In the genomic region with DNA sequence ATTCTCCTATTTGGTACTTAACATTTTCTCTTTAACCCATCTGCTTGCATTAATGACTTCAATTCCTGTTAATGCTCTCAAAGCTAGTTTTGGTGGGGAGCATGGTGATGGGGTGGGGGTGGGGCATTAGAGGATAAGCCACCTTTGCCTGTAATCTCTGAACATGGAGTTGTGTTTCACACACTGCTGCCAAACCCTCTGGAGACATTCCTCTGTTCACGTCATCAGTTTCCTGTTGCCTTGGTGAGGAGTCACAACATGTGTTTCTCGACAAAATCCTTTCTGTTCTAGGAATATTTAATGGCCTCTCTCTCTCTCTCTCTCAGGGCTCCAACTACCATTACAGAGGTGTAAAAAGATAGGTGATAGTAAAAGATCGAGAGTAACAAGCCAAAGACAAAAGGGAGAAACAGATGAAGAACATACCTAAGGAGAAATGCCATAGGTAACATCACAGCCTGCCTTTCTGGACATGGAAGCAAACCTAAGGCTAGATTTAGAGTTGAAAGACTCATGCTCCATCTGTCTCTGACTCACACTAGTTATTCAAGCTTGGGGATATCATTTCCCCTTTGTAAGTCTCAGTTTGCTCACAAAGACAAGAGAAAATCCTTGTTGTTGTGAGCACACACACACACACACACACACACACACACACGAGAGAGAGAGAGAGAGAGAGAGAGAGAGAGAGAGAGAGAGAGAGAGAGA, we compare ENCODE assay signal across 12 mouse cellular contexts.
A peak's percentile ranks its signal among the peaks of the same experiment; 100 is the strongest.
DNase-seq lines count a peak whose midpoint lies in the region; ATAC-seq and TF ChIP-seq lines count a peak whose summit lies in the region.
"Had no signal": no experiment of that assay in that cellular context is flagged by ENCODE, and none has a peak within 500 bp of the region (broad histone marks: within the 10 kb centered on the region; RNA-seq: fewer than 3 reads in every experiment).

No protein-coding gene starts in this region.

- no peak for TF ChIP-seq CTCF in kidney, postnatal 0 days (IDR thresholded peaks at IDR 0.05; ENCODE audit: low read depth)

- ATAC-seq in kidney, postnatal 0 days (replicated peaks; ENCODE audit: low FRiP score, low read depth): 0 out of 2 replicates have a peak, but pooled peaks have one; percentile 62
- peak; percentile 77; the same call in 1 of the 2 replicates for ATAC-seq in limb, embryonic 13.5 days (ENCODE audit: low FRiP score, low read depth)
- ATAC-seq in megakaryocyte progenitor cell, adult 5-6 weeks (replicated peaks; ENCODE audit: poor library complexity): no peak

- no peaks in the 10 kb centered on the region for H3K4me1 ChIP-seq in kidney, postnatal 0 days (replicated peaks; ENCODE audit: insufficient read depth, low read length)
- H3K4me1 ChIP-seq in limb, embryonic 13.5 days: peaks cover 7% of the 10 kb centered on the region

- no peaks in the 10 kb centered on the region for H3K9me3 ChIP-seq in kidney, postnatal 0 days (replicated peaks; ENCODE audit: low read length)
- no peaks in the 10 kb centered on the region for H3K9me3 ChIP-seq in limb, embryonic 13.5 days

- no peaks in the 10 kb centered on the region for H3K27me3 ChIP-seq in kidney, postnatal 0 days (ENCODE audit: insufficient read depth, low read length)
- H3K27me3 ChIP-seq in limb, embryonic 13.5 days: no peaks in the 10 kb centered on the region

- H3K4me2 ChIP-seq in kidney, postnatal 0 days (ENCODE audit: low read length): no peak overlapping the region
- no peak overlapping the region for H3K4me2 ChIP-seq in limb, embryonic 13.5 days (replicated peaks)

- H3K9ac ChIP-seq in kidney, postnatal 0 days (ENCODE audit: low read depth, low read length): no peak overlapping the region
- H3K9ac ChIP-seq in limb, embryonic 13.5 days: no peak overlapping the region

- DNase-seq in adrenal gland, postnatal 14 days: peak; percentile 4
- no peak for DNase-seq in adrenal gland, postnatal 4 days (ENCODE audit: low spot score in 2 of 2)
- DNase-seq in kidney, postnatal 0 days (ENCODE audit: low spot score): peak; percentile 72
- no peak for DNase-seq in kidney, postnatal 25 days
- peak; percentile 44 for DNase-seq in brain, adult 2 months (ENCODE audit: low read depth, low spot score)
- DNase-seq in cerebellum, adult 11 months: no peak
- DNase-seq: adrenal gland, postnatal 25 days; cerebellum, postnatal 36 days; thymus, postnatal 25 days had no signal

- H3K36me3 ChIP-seq in kidney, postnatal 0 days (ENCODE audit: insufficient read depth, low read length): no peaks in the 10 kb centered on the region
- no peaks in the 10 kb centered on the region for H3K36me3 ChIP-seq in limb, embryonic 13.5 days

- H3K27ac ChIP-seq in kidney, postnatal 0 days: no peak overlapping the region
- no peak overlapping the region for H3K27ac ChIP-seq in limb, embryonic 13.5 days
- H3K27ac ChIP-seq: macrophage had no signal

- 33% methylated on average over 4 of the region's 4 CpGs for WGBS in kidney, postnatal 0 days
- 30% methylated on average over 4 of the region's 4 CpGs for WGBS in limb, embryonic 13.5 days

- H3K4me3 ChIP-seq in kidney, postnatal 0 days (replicated peaks; ENCODE audit: low read depth, low read length): no peak overlapping the region
- H3K4me3 ChIP-seq in limb, embryonic 13.5 days: no peak overlapping the region

Comparison
In these comparisons a context has a peak if more than half of its experiments do, and no peak if none do; other contexts are left out.
1. DNase-seq: peak in adrenal gland, postnatal 14 days (single experiment), kidney, postnatal 0 days (single experiment) and brain, adult 2 months (single experiment); none in adrenal gland, postnatal 4 days (0 of 2), kidney, postnatal 25 days (0 of 2) and cerebellum, adult 11 months (single experiment).